Mouse (Mus musculus) ES-E14 (cell line): ENCODE measurements at regions not wholly inside any gene's neighbourhood (a gene's known extent, or its start where the extent isn't known, plus 50 kb on each side); places are given as distances from the start of the nearest gene placed in this dataset.

Source experiments
- HCFC1 ChIP-seq: IDR thresholded peaks from 2 replicates; pipeline ENCODE4 v1.6.1; 2012; ENCODE audit warnings: low read length, inconsistent platforms, borderline replicate concordance; ENCODE audit not compliant: insufficient read depth
- MAFK ChIP-seq: IDR thresholded peaks from 2 replicates; pipeline ENCODE4 v1.6.1; 2014; ENCODE audit warnings: mild to moderate bottlenecking, low read depth, low read length, inconsistent platforms; ENCODE audit not compliant: insufficient read depth
- ZC3H11A ChIP-seq: IDR thresholded peaks from 2 replicates; pipeline ENCODE4 v1.6.1; 2012; ENCODE audit warnings: low read depth, mild to moderate bottlenecking, inconsistent platforms, low read length, borderline replicate concordance
- ZNF384 ChIP-seq: IDR thresholded peaks from 2 replicates; pipeline ENCODE4 v1.6.1; 2012; ENCODE audit warnings: low read depth, low read length, inconsistent platforms

DNA sequence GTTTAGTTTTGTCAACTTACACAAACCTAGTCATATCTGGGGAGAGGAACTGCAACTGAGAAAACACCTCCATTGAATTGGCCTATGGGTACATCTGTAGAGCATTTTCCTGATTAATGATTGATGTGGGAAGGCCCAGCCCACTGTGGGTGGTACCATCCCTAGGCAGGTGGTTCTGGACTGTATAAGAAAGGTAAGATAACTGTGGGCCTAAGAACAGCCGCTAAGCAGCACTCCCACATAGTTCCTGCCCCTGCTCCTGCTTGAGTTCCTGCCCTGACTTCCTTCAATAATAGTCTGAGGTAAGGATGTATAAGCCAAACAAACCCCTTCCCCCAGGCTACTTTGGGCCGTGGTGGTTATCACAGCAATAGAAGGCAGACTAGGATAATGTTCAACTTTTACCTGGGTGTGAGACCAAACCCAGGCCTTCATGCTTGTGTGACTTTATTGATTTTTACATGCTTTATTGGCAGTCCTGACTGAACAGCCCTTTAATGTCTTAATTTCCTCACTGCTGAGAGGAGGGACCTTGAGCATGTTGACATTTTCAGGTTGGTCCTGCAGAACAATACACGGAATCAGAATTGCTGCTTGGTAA lies 78.8 kb upstream of the Camk1g start:
- TF ChIP-seq ZNF384: no peak
- no peak for TF ChIP-seq MAFK
- TF ChIP-seq ZC3H11A: no peak
- no peak for TF ChIP-seq HCFC1
